Mouse (Mus musculus): ENCODE data around the gene 0610009B22Rik.

0610009B22Rik gene

DNA sequence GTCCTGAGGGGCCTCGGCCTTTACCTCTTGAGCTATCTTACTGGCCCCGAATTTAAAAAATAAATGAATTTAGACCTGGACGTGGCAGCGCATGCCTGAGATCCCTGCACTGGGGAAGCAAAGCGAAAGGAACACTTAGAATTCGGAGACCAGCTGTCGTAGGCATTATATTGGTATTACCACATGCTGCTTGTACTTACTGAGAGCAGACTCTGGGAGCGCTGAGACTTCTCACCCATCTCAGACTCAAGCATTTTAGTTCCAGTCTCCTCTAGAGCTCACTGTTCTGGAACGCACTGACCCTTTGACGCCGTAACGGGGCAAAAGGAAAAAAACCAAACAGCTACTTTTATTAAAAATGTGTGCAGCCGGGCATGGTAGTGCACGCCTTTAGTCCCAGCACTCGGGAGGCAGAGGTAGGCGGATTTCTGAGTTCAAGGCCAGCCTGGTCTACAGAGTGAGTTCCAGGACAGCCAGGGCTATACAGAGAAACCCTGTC is 26.8 kb downstream of the 0610009B22Rik start:
- in situ Hi-C loops (cut with MboI, MseI) = loop anchor here (10.0 kb wide), 1 partner anchor 1087 kb away; no protein-coding TSS in a partner anchor

DNA sequence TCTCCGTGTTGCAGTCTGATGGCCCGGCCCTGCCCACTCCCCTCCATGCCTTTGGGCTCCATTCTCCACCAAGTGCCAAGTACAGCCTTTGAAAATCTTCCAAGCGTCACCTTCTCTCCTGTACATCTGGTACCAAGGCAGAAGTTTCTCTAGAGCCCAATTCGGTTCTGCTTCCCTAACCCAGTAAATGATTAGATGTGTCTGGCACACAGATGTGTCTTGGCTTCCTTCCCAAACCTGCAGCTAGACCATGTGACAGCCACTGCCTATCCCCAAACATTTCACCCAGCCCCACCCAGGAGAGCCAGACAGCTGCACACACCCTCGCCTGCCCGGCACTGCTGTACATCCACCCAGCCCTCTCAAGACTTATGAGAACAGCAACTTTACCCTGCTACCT is 30.0 kb downstream of the 0610009B22Rik start:
- in situ Hi-C loops (cut with MboI, MseI) = no loop called here

DNA sequence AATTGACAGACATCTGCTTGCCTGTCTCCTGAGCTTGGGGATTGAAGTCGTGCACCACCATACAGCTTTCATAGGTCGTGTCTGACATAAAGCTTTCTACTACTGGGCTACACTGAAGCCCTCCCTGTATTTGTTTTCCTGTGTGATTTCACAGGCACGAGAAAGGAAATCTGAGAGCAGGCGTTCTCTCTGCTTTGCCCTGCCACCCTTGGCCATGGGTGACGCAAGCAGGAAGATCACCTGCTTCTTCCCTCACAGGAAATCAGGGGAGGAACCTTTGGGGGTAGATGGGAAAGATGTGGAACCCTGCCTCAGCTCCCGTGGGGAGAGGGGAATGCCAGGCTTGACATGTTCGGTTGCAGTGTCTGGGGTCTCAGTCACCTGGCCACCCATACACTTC is 30.4 kb downstream of the 0610009B22Rik start:
- in situ Hi-C loops (cut with MboI, MseI) = no loop called here

DNA sequence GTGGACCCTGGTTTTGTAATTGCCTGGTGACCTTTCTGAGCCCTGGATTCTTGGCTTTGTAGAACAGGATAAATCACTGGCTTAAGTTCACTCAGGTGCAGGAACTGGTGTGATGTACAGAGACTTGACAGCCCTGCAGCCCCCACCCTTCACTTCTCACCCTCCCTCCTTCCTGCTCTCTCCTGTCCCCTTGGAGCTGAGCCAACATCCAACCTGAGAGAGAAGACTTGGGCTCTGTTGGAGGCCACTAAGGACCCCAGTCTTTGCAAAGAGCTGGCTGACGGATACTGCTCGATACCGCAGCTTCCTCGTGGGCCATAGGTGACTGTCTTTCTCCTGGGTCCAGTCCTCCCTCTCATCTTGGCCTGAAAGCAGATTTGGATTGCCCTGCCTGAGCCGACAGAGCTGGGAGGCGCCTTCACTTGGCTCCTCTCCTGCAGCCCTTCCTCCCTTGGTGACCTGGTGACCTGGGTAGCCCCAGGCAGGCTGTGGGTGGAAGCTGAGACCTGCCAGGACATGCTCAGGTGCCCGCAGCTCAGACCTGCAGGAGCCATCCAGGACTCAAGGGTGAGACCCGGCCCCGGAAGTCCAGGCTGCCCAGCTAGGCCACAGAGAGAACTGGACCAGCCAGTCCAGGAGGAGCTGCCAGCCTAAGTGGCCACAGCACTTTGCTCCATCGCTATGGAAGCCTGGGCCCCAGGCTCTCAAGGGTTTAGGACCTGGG is 31.7 kb downstream of the 0610009B22Rik start:
- in situ Hi-C loops (cut with MboI, MseI) = no loop called here

DNA sequence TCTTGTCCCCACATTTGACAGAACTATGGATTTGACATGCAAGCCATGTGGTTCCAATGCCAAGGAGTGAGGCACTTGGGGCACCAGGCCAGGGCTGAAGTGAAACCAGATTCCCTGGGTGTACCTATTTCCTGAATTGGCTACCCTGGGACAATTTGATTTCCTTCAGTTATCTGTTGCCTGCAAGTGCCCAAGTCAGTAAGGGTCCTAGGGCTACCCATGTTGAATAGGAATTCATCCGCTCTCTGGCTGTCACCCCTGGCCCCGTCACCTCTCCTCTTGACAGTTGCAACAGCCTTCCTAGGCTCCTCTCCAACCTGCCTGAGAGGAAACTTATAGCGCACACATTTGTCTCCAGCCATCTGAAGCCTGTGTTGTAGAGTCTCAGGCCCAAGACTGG is 33.8 kb downstream of the 0610009B22Rik start:
- in situ Hi-C loops (cut with MboI, MseI) = no loop called here

DNA sequence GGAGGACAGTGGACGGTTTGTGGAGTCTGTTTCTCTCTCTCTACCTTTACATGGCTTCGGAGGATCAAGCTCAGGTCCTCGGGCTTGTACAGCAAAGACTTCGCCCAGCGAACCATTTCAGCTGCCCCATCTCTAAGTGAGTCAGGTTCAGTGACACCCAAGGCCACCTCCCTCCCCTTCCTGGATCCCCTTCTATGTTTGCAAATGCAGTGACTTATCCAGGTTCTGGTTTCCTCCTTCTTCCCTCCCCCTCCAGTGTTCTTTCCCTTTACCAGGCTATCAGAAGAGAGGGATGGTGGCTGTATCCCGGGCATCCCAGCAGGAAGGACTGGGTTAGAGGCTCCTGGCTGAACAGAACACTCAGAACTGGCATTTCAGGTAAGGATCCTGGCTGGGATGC is 34.9 kb downstream of the 0610009B22Rik start:
- in situ Hi-C loops (cut with MboI, MseI) = no loop called here

DNA sequence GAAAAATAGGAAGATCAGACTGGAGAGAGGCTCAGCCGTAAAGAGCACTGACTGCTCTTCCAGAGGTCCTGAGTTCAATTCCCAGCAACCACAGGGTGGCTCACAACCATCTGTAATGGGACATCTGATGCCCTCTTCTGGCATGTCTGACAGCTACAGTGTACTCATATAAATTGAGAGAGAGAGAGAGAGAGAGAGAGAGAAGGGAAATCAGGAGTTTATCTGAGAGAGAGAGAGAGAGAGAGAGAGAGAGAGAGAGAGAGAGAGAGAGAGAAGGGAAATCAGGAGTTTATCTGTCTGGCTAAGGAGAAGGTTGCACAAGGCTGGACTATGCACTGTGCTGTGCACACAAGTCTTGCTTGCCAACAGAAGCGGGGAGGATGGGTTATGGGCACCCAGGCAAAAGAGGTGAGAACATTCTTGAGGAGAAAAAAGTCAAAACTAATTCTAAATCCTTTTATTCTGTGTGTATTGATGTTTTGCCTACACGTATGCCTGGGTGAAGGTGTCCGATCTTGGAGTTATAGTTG is 35.7 kb downstream of the 0610009B22Rik start:
- in situ Hi-C loops (cut with MboI, MseI) = no loop called here

DNA sequence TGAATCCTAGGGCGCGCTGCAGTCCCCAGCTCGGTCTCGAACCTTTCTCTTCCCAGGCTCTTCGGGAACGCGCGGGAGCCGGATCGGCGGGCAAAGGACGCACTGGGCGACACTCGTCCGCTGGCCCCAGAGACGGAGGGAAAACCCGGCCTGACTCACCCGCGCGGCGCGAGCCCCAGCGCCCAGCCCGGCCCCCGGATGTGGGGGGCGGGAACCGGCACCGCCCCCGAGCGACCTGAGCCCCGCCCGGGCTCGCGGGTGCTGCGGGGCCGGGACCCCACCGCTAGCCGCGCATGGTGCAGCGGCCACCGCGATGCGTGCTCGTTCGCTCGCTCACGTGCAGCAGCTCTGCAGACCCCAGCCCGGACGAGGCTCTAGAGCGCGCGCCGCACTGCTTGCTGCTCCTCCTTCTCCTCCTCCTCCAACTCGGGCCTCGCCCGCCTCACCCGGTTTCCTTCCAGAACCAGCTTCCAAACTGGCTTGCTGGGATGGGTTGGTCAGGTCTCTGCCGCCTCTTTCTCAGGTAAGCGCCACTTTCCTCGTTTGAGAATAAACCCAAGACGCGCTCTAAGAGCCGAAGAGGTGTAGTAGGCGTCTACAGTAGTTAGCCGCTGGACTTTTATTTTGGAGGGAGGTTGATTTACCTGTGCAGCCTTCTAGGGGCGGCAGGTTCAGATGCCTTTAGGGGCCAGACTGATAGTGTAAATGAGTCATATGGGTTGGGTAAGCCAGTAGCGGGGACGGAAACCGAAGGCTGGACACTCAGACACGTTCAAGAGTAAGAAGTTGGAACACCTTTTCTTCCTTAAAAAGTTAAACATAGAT is 37.8 kb downstream of the 0610009B22Rik start, which contains the start of the genes N4bp3 and D930048N14Rik:
N4bp3 (minus strand) TSS at position 152 of the 825 bp plus-strand sequence.
D930048N14Rik (plus strand) TSS at position 264 of the 825 bp plus-strand sequence.
- in situ Hi-C loops (cut with MboI, MseI) = no loop called here

DNA sequence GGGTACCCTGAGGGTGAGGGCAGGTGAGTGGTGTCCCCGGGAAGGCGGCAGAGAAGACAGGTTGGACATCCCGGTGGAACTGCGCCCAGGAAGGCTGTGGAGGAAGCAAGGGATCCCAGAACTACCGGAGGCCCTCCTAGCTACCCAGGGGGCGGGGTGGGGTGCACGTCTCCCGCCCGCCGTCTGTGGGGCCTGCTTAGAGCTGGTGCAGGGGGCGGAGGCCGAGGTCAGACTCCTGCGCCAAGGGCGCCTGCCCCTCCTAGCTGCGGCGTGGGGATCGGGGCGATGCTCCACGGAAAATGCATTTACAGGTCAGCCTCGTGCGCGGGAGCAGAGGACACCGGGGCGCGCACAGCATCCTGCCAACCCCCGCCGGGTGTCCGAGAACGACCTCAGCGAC is 38.4 kb downstream of the 0610009B22Rik start:
- in situ Hi-C loops (cut with MboI, MseI) = no loop called here

DNA sequence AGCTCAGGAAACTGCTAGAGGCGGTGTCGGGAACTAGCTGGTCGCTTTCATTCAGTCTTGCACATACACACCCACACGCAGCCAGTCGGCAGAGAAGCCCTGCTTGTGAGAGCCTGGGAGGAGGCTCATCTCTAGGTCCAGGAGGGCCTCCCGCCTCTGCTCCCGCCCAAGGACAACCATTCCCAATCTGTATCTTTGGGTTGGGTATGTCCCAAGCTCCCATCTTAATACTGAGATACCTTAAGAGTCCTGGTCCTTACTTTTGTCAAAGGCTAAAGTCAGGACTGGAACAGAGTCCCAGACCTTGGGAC is 38.8 kb downstream of the 0610009B22Rik start:
- in situ Hi-C loops (cut with MboI, MseI) = no loop called here

DNA sequence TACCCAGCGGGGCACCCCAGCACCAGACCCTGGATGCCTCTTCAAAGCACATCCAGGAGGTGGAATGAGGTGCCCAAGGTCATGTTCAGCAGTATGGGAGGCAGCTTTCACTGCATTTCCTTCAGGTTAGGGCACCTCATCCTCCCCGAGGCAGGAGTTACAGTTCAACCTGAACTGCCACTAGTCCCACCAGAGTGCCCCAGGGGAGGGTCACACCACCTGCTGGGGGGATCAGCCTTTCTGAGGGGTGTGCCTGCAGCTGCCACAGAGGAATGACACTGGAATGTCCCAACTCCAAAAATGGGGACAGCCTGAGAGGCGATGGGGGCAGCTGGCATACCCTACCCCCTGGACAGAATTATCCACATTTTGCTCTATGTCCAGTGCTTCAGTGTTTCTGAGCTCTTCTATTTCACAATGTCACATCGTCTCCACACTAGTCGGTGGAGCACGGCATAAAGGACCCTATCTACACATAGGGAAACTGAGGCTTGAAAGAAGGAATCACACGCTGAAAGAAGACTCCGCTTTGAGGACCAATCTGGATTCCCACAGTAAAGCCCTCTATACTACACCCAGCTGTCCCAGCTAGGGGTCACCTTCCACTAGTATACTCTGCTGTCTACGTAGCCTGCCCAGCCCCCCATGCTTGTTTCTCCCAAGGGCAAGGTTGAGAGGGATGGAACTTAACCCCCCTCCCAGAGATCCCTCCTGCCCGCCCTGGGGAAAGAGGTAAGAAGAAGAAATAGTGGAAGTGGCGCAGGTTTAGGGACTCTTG is 39.4 kb downstream of the 0610009B22Rik start:
- in situ Hi-C loops (cut with MboI, MseI) = no loop called here

DNA sequence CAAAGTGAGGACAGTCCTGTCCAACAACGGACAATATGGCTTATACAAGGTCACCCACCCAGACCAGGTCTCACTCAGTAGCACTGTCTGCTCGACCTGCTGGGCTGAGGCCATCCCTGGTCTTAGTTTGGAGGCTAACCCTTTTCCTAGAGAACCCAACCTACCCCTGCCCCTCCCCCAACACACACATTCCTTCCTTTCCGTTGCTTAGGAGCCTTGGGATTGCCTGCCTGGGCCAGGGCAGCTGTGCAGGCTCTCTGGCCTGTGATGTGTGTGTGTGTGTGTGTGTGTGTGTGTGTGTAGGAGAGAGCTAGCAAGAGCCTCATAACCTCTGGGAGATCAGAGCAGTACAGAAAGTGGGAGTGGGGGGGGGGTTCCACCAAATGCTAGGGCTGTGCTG is 40.1 kb downstream of the 0610009B22Rik start:
- in situ Hi-C loops (cut with MboI, MseI) = no loop called here

DNA sequence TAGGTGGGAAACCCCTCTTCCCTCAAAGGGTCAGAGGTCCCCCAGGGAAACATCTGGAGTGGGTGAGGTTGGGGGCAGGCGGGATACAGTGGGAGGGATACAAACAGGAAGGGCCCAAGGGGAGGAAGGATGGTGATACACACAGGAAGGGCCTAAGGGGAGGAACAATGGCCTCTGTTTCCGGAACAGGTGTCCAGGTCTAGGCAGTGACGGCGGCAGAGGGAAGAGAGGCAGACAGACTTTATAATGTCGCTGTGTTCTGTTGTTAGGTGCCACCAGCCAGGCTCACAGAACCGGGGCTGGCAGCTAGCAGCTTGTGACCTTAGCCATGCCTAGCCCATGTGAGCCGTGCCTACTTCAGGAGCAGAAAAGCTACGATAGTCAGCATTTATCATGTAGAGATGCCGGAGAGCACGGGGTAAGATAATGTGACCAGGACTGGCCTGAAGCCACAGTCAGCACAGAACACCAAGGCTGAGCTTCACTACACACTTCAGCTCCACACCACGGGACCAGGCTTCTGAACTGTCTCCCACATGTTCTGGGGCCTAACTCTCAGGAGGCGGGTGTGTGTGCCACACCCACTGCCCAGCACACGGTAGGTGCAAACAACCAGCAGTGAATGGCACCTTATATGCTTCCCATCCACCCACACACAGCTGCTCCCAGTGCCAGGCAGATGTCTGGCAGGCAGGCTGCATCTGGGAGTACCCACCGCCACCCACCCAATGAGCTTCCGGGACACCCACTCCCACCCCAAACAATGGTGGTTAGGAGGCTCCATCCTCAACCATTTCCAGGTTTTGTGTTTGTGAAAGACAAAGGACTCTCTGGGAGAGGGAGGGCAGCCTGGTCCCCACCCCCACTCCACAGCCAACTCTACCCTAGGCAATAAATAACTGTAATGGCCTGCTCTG is 41.7 kb downstream of the 0610009B22Rik start:
- in situ Hi-C loops (cut with MboI, MseI) = no loop called here

DNA sequence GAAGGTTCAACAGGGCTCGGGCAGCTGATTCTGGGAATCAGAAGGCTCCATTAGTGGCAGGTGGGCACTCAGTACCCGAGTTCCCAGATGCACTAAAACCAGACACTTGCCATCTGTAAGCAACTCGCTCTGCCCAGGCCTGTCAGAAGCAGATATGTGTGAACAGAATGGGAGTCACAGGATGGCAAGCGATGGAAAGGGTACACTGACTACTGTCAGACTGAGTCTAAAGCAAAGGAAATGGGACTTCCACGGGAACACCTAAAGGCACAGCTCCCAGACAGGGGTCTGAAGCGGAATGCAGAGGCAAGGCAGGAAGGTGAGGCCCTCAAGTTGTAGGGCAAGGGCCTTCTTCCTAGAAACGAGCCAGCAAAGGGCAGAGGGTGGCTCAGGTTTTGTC is 42.4 kb downstream of the 0610009B22Rik start:
- in situ Hi-C loops (cut with MboI, MseI) = no loop called here

DNA sequence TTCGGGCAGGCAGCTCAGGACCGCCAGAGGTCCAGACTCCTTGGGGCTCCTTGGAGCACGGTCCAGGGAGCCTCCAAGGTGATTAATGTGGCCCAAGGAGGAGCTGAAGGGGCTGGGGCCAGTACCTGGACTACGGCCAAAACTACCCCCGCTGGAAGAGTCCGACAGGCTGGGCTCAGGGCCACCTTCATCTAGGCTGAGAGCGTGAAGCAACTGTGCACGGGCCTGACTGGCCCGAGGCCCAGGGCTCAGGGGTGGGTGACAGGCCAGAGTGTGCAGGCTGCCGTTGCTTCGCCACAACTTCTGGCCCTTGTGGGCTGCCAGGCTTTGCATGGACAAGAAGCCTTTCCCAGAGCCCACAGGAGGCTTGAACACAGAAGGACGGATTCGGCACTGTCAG is 43.4 kb downstream of the 0610009B22Rik start:
- in situ Hi-C loops (cut with MboI, MseI) = no loop called here

DNA sequence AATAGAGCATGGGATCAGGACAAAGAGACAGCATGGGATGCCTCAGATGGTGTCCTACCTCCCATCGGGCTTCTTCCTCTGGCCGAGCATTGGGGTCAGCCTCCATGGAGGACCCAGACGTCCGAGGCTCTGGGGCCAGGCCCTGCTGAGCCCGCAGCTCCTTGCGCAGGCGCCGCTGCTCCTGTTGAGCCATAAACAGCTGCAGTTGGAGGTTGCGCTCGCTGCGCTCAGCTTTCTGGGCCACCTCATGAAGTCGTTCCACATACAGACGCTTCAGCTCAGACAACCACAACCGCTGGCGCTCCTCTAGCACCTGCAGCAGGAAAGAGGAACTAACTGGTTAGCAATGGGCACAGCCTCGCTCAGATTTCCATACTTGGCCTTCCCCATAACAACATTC is 44.5 kb downstream of the 0610009B22Rik start:
- in situ Hi-C loops (cut with MboI, MseI) = no loop called here

DNA sequence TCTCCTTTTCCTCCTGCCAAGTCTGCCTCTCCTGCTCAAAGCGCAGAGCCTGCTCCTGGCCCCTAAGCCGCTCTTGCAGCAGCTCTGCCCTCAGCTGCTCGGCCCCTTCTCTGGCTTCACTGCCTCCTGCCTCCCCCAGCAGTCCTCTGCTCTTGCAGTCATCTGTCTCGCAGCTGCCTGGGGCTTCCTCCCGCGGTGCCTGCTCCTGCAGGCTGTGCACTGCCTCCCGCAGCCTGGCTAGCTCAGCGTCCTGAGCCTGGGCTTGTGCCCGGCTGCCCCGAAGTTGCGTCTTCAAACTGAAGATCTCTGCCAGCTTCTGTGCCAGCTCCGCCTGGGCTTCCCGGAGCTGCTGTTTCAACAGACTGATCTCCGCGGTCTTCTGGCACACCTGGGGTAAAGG is 44.9 kb downstream of the 0610009B22Rik start:
- in situ Hi-C loops (cut with MboI, MseI) = no loop called here

DNA sequence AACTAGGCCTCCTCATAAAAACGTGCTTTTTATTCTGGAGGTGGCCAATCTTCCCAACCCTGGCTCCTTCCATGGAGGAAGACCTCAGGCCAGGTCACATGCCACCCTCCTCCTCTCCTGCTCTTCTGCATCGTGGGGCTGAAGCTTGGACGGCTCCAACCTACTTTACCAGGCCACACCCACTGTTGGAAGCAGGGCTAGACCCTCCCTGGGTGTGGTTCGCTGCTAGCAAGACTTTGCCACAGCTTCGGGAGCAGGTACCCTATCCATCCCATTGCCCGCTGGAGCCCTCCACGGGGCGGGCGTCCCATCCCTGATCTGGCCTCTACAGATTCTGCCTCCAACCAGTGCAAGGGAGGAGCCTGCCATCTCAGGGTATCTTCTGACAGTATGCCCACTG is 45.5 kb downstream of the 0610009B22Rik start:
- in situ Hi-C loops (cut with MboI, MseI) = no loop called here

DNA sequence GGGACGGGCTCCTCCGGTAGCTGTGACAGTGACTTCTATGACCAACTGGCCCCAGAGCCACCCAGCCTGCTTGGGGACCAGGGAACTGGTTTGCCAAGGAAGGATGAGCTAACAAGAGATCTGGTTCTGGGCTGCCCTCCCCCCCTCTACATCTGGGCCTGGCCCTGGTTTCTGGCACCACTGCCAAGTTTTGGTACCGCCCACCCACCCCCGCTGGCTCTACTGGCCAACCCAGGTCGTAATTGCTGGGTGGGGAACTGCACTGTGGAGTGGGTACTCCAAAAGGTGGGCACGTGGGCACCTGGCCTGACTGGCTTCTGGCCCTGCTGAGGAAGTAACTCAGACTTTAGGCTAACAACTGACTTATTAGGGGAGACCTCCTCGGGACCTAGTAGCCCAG is 47.9 kb downstream of the 0610009B22Rik start:
- in situ Hi-C loops (cut with MboI, MseI) = no loop called here

DNA sequence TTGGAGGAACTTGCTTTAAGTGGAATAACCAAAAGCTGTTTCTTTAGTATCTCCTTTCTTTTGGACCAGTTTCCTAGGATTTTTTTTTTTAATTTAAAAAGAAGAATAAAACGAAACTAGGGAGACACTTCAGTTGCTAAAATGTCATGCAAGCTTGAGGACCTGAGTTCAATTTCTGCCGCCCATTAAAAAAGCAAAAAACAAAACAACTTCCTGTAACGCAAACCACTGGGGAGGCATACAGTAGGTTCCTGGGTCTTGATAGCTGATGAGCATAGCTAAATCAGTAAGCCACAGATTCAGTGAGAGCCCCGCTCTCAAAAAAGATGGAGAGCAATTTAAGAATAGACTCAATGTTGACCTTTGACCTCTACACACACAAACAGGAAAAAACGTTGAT is 50.2 kb downstream of the 0610009B22Rik start:
- in situ Hi-C loops (cut with MboI, MseI) = no loop called here

DNA sequence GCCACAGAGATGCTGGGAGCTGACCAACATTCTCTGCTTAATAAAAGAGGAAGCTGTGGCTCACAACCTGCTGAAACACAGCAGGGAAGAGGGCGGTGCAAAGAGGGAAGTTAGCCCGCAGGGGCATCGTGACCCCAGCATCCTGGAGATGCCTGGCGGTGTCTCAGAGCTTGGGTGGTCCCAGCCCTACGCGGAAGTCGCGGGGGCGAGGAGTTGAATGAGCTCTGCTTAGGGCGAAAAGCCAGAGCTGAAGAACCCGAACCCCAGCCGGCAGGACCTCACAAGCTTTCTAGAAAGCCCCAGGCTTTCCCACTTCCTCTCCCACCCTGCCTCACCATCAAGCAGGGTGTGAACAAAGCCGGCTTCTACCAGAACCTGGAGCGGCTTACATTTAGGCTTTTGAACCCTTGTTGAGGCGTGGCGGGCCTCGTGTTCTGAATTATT is 50.7 kb downstream of the 0610009B22Rik start:
- in situ Hi-C loops (cut with MboI, MseI) = no loop called here
